Mouse (Mus musculus): Measurements from ENCODE around the gene Sirt7.

Gene Sirt7

GRCm38 (mm10) chr11:120582982-120583293 lies 42.1 kb downstream of the Sirt7 start:
- 90% methylated on average over 2 of the region's 2 CpGs for WGBS

DNA sequence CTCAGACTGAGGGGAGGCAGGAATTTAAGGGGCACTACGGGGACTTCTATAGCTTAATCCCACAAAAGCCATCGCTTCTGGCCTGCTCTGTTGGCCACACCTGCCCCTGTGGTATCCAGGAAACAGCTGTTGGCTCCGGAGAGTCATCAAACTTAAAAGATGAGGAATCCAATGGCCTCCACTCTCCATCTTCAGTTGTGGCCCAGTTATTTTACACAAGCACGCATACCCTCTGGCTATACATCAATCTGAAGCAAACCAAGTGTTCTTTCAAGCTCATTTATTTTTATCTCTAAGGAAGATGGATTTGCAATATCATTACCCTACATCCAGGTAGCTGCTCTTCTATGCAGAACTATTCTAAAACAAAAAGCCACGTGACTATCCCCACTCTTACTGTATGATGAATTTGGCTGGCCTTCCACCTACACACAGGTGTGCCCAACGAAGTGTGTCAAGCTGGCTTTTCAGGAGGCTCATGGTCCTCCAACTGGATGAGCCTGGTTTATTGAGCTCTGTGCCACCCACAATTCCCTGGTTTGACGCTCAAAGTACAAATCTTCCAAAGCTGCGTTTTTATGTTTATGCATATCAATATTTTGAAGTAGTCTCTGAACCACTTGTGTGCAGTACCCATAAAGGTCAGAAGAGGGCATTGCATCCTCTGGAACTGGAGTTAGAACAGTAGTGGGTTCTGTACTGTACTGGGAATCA lies 42.6 kb downstream of the Sirt7 start:
- WGBS: 54% methylated on average over 8 of the region's 8 CpGs

- WGBS: 1% methylated on average over 73 of the region's 75 CpGs
These were observed 43.4 kb downstream of the Sirt7 start, which contains the start of gene Arhgdia for GRCm38 (mm10) chr11:120581490-120582267. Arhgdia (minus strand) TSS chr11:120581624.

DNA sequence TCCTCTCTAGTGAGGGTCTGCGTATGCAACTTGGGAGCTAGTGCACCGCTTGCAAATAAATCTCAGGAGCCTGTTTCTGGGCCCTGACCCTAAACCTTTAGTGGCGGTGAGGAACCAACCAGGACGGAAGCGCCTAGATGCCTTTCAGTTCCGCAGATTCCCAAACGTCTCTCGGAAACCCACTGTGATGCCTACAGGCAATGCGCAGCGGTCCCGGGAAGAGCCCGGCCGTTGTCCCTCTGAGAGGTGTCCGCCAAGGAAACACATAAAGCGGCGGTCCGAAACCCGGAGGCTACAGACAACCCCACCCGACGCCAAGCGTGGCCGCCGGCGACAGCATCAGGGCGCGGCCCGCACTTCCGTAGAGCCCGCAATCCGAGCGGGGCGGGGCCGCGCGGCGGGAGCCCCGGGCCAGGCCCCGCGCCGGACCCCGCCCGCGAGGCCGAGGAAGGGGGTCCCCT lies 44.1 kb downstream of the Sirt7 start:
- under 1% methylated on average over 43 of the region's 44 CpGs for WGBS

DNA sequence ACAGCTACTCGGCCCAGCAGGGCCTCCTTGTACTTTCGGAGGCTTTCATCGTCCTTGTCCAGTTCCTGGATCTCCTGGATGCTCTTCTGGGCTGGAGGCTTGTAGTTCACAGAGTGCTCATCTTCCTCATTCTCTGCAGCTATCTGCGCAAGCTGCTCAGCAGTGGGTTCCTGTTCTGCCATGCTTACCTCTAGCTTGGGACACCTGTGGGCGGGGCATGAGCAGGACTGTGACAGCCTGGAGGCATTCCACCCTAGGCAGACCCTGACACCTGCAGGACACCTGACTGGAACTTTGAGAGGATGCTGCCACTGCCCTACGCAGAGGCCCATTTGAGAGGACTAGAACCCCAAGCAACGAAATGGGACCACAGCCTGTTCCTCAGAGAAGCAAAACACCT lies 44.9 kb downstream of the Sirt7 start:
- WGBS: 35% methylated on average over 7 of the region's 7 CpGs

DNA sequence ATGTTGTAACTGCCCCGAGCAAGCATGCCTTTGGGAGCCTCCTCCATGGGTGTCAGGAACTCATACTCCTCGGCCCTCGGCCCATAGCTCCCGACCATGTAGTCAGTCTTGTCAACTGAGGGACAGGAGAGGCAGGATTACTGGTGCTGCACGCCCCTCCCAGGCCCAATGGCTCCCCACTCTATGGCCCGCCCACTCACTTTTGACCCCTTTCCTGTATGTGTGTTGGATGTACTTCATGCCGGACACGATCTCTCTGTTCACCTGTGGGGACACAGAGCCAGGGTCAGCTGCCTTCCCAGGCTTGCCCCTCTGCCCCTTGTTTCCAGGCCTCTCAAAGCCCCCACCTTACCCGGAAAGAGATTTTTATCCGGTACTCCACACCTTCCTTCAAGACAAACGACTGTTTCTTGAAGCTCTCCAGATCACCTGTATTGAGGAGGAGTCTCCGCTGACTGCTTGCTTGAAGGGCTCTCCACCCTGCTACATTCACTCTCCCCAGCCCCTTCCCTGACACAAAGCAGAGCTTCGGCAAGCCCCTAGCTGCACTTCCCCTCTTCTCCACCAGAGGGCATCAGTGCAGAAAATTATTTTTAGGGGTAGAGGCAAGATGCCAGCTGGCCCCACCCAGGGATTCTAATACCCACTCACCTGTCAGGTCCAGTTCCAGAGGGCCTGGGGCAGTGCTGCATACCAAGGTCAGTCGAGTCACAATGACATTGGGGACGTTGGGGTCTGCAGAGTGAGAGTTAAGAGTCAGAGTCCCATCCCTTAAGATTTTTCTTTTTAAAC lies 45.5 kb downstream of the Sirt7 start:
- 55% methylated on average over 15 of the region's 15 CpGs for WGBS

DNA sequence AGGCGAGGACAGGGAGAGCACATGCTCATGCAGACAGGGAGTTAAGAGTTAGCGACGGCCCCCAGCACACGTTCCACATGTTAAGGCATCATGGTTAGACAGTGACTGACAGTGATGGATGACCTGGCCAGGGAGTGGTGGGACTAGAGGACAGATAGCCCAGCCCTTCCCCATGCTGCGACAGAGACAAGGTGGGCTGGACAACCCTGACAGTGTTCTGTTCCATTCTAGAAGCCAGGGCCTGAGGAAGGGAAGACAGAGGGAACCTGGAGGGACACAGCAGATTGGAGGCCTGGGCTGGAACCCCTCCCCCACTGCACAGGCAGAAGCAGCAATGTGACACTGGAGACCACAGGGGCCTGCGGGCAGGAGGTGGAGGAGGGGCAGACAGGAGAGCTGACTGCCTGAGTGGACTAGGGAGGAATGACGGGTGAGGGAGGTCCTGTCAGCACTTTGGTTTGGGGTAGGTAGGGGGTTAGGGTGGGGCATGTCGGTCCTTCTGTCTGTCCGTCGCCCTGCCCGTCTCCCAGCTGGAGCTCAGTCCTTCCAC lies 46.3 kb downstream of the Sirt7 start:
- 86% methylated on average over 11 of the region's 11 CpGs for WGBS

- 81% methylated on average over 10 of the region's 10 CpGs for WGBS
These were observed 46.9 kb downstream of the Sirt7 start for GRCm38 (mm10) chr11:120578024-120578693.

DNA sequence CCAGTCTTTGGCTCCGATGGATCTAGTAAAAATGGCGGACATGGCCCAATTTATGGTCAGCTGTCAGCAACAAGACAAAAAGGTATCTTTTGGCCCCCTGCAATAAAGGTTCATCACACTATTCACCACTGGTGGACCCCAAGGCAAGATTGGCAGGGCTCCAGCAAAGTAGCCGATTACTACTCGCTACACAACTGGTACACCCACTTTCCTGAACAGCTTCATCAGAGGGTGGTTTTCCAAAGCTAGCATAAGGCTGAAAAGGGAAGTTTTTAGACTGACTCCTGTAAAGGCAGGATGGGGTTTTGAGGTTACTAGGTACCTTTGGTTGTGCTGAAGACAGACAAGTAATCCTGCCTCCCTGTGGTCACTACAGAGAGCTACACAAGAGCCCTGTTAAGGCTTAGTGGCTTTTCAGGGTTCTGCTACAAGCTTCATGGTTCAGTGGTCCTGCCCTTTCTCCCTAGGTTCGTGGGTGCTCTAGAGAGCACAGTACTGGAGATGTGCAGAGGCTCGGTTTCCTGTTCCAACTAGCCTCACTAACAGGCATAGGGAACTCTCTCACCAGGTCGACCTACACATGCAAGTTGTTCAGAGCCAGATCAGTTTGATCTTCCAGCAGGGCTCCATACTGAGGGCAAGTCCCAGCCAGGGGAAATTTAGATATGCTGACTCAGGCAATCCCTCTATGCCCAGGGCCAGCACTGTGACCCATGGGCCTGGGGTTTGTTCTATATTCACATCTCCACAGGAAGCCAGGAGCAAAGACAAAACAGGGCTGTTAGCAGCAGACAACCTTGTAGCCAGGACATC lies 47.6 kb downstream of the Sirt7 start:
- WGBS: 77% methylated on average over 7 of the region's 7 CpGs

GRCm38 (mm10) chr11:120576365-120576981 lies 48.6 kb downstream of the Sirt7 start:
- 84% methylated on average over 3 of the region's 3 CpGs for WGBS

DNA sequence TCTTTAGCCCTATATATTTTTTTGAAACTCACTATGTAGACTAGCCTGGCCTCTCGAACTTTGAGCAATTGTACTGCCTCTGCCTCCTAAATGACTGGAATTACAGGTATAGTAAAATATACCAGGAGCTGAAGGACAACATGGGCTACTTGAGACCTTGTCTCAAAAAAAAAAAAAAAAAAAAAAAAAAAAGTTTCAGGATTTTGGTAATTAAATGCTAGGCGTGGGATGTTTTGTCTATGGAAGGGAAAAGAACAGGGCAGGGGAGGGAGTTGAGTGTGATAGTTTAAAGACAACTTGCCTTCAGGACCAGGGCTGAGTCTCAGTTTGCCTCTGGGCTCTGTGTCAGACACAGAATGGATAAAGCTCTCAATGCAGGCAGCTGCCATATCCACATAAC lies 50.0 kb downstream of the Sirt7 start:
- WGBS: 68% methylated on average over 2 of the region's 2 CpGs

- WGBS: 26% methylated on average over 5 of the region's 5 CpGs
These were observed 50.8 kb downstream of the Sirt7 start for GRCm38 (mm10) chr11:120574278-120574600.

DNA sequence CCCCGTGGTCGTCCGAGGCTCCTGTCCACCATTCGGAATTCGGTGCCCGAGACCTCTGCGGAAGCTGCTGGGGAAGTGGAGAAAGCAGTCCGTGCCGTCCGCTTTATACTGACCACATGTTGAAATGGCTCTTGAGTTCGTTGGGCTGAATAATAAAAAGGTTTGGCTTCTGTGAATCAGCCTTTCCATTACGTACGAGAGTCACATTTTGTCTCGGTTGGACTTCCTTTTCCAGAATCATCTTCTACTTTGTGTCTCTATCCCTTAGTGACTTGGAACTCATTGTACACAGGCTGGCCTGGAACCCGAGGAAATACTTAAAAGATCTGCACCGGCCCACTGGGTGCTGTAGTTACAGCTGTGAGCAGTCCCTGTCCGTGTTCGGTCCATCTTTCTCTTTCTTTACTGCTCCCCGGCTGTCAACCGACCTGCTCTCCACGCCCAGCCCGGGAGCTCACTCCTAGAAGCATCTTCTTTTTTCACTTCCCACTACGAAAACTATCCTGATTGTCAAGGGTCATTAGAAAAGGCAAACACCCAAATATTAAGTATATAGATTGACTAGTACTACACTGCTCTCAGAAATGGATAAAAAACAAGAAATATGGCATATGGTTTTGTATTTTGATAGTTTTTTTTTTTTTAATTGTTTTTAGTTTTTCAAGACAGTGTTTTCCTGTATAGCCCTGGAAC lies 51.3 kb downstream of the Sirt7 start:
- WGBS: under 1% methylated on average over 23 of the region's 23 CpGs

DNA sequence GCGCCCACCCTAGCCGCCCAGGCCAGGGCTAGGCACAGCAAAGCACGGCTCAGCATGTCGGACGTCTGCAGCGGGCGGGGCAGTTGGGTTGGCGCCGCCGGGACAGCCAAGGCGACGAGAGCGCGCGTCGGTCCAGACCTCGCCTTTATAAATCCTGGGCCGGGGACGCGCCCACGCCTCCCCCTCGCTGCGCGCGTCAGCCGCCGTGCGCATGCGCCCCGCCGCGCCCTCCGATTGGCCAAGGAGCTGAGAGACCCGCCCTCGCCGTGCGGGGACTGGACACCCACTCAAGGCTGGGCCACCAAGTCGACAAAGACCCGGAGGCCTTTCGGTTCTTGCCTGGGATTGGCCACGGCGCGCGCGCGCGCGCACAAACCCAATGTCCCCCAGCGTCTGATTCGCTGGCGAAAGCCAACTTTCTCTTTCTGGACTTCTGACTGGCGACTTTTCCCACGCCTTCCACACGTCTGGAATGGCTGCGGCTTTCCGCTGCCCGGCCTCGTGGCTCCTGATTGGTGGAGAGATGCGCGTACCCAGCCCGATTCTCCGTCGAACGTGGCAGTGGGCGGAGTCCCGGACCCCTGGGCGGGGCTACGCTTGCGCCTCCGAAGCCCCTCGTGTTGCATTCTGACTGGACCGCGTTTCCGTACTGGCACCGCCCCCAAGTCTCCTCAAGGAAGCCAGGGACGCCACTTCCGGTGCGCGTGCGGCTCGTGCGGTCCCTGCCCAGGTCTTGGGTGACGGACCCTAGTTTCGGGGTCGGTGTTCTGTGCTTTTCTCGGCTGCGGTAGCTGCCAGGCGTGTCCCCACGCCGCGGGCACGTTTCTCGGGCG lies 52.1 kb downstream of the Sirt7 start, which contains the start of gene P4hb:
Gene P4hb, minus strand, starts transcription at position 502 of the 833 bp plus-strand sequence.
- under 1% methylated on average over 94 of the region's 94 CpGs for WGBS

GRCm38 (mm10) chr11:120572417-120572751 lies 52.7 kb downstream of the Sirt7 start:
- WGBS: under 1% methylated on average over 24 of the region's 24 CpGs

GRCm38 (mm10) chr11:120571754-120572416 lies 53.2 kb downstream of the Sirt7 start:
- whole genome bisulfite sequencing: 8% methylated on average over 11 of the region's 11 CpGs

- 81% methylated on average over 3 of the region's 3 CpGs for WGBS
These were observed 53.9 kb downstream of the Sirt7 start for GRCm38 (mm10) chr11:120571122-120571521.
